Mouse (Mus musculus) heart, adult 2 months (tissue): Measurements from ENCODE around the gene Tceanc2. TPM values are rescaled to one million over a fixed set of nuclear protein-coding genes. Genes with fewer than 3 reads are reported as not detected.
A peak's percentile ranks its signal among the peaks of the same experiment; 100 is the strongest.

Experiments used
- DNase-seq, 2 experiments: peaks; one replicate each; pipeline ENCODE4 v3.0.0; 2021
- H3K27ac ChIP-seq: fragments of 200-600 bp; 2 replicates; pipeline ENCODE4 v1.8.1; 2022
- H3K27me3 ChIP-seq: fragments of 200-500 bp; 2 replicates; pipeline ENCODE4 v1.6.1; 2012; ENCODE audit warnings: mild to moderate bottlenecking, low read length, inconsistent platforms, mixed read lengths; ENCODE audit not compliant: control insufficient read depth, insufficient read depth
- H3K36me3 ChIP-seq: fragments of 200-500 bp; 2 replicates; pipeline ENCODE4 v1.6.1; 2012; ENCODE audit warnings: low read length, inconsistent platforms; ENCODE audit not compliant: control insufficient read depth, insufficient read depth
- H3K4me1 ChIP-seq: fragments of 200-500 bp; 2 replicates; pipeline ENCODE4 v1.6.1; 2011; ENCODE audit warnings: low read length; ENCODE audit not compliant: control insufficient read depth, insufficient read depth
- H3K4me3 ChIP-seq: fragments of 200-600 bp; 2 replicates; pipeline ENCODE4 v1.8.1; 2022
- H3K79me2 ChIP-seq: fragments of 200-500 bp; replicated peaks from 2 replicates; pipeline ENCODE4 v1.6.1; 2012; ENCODE audit warnings: mild to moderate bottlenecking, inconsistent platforms, low read length, moderate library complexity, mixed read lengths; ENCODE audit not compliant: control insufficient read depth, insufficient read depth
- H3K9ac ChIP-seq: fragments of 200-500 bp; 2 replicates; pipeline ENCODE4 v1.6.1; 2012; ENCODE audit warnings: low read depth, mild to moderate bottlenecking, control low read depth, inconsistent platforms, low read length, mixed read lengths
- CTCF ChIP-seq: fragments of 200-600 bp; IDR thresholded peaks from 2 replicates; pipeline ENCODE4 v1.8.1; 2022; ENCODE audit warnings: antibody characterized with exemption, mild to moderate bottlenecking, moderate library complexity
- EP300 ChIP-seq: fragments of 200-500 bp; IDR thresholded peaks from 2 replicates; pipeline ENCODE4 v1.6.1; 2011; ENCODE audit warnings: low read depth, low read length, control low read depth; ENCODE audit not compliant: insufficient read depth
- POLR2A ChIP-seq: fragments of 200-500 bp; IDR thresholded peaks from 2 replicates; pipeline ENCODE4 v1.6.1; 2011; ENCODE audit warnings: mild to moderate bottlenecking, low read depth, low read length, control low read depth; ENCODE audit not compliant: insufficient read depth
- WGBS: fragments of 180-500 bp; shearing (Covaris S2); methylation state at CpG from one replicate; pipeline ENCODE4 v1.1.7; 2018; 5-methylcytosine and 5-hydroxymethylcytosine counted together
- intact Hi-C: fragments of 180-260 bp; cut with DNase I; formaldehyde crosslinking; loops from one replicate; pipeline ENCODE4 v1.15.1; 2025
- polyA plus RNA-seq: library from polyadenylated mRNA; depleted of rRNA; stranded (reverse); fragments of >200 nt; gene quantifications from 2 replicates; pipeline ENCODE4 v1.2.3, GENCODE M21; 2012; rRNA removed
- total RNA-seq, 2 experiments: library from RNA; stranded (reverse); gene quantifications; 2 replicates each; pipeline ENCODE4 v1.2.3; 2021

Gene Tceanc2
- total and polyA plus RNA-seq, 3 experiments: 3.3 to 14.7 (median 10.1) TPM

GRCm38 (mm10) chr4:107096043-107096442 lies 82.9 kb downstream of the Tceanc2 start:
- WGBS: 45% methylated on average over 6 of the region's 6 CpGs
- Histone ChIP-seq H3K9ac (no peak overlapping the region), H3K36me3 (no peaks in the 10 kb centered on the region), H3K27me3 (no peaks in the 10 kb centered on the region), H3K27ac (no peak overlapping the region), H3K79me2 (no peaks in the 10 kb centered on the region), H3K4me3 (no peak overlapping the region), H3K4me1 (no peaks in the 10 kb centered on the region)
- DNase-seq: no peak
- TF ChIP-seq CTCF: no peak
- no peak for TF ChIP-seq EP300
- no peak for TF ChIP-seq POLR2A
- intact Hi-C loops: no loop called here

GRCm38 (mm10) chr4:107094484-107095187 lies 84.3 kb downstream of the Tceanc2 start:
- no peaks in the 10 kb centered on the region for H3K36me3 ChIP-seq
- DNase-seq: no peak
- no peaks in the 10 kb centered on the region for H3K27me3 ChIP-seq
- no peak overlapping the region for H3K9ac ChIP-seq
- H3K79me2 ChIP-seq: no peaks in the 10 kb centered on the region
- TF ChIP-seq POLR2A (no peak), CTCF (no peak), EP300 (no peak)
- H3K4me3 ChIP-seq: no peak overlapping the region
- WGBS: 76% methylated on average over 16 of the region's 16 CpGs
- H3K4me1 ChIP-seq: no peaks in the 10 kb centered on the region
- H3K27ac ChIP-seq: no peak overlapping the region
- intact Hi-C loops: no loop called here

- no peaks in the 10 kb centered on the region for H3K79me2 ChIP-seq
- 87% methylated on average over 14 of the region's 14 CpGs for WGBS
- no peaks in the 10 kb centered on the region for H3K4me1 ChIP-seq
- H3K36me3 ChIP-seq: no peaks in the 10 kb centered on the region
- intact Hi-C loops: no loop called here
- H3K27me3 ChIP-seq: no peaks in the 10 kb centered on the region
- TF ChIP-seq EP300 (no peak), CTCF (no peak), POLR2A (no peak)
- DNase-seq: no peak
- no peak overlapping the region for H3K9ac ChIP-seq
- no peak overlapping the region for H3K4me3 ChIP-seq
- no peak overlapping the region for H3K27ac ChIP-seq
Measured at GRCm38 (mm10) chr4:107091696-107092095, 87.2 kb downstream of the Tceanc2 start.

- no peak overlapping the region for H3K27ac ChIP-seq
- 39% methylated on average over 6 of the region's 6 CpGs for WGBS
- no peak overlapping the region for H3K4me3 ChIP-seq
- H3K9ac ChIP-seq: no peak overlapping the region
- TF ChIP-seq CTCF: no peak
- H3K36me3 ChIP-seq: no peaks in the 10 kb centered on the region
- no peaks in the 10 kb centered on the region for H3K27me3 ChIP-seq
- intact Hi-C loops: no loop called here
- no peaks in the 10 kb centered on the region for H3K79me2 ChIP-seq
- peak in 1 of 2 experiments; percentile 15 for DNase-seq
- H3K4me1 ChIP-seq: peaks cover 2% of the 10 kb centered on the region; the same call in 1 of the 2 replicates
Measured at GRCm38 (mm10) chr4:107084858-107085257, 94.1 kb downstream of the Tceanc2 start.

- no peak for DNase-seq
- intact Hi-C loops: no loop called here
- Histone ChIP-seq H3K36me3 (no peaks in the 10 kb centered on the region), H3K9ac (no peak overlapping the region), H3K79me2 (no peaks in the 10 kb centered on the region), H3K27me3 (no peaks in the 10 kb centered on the region), H3K4me1 (peaks cover 2% of the 10 kb centered on the region), H3K4me3 (no peak overlapping the region), H3K27ac (no peak overlapping the region)
- TF ChIP-seq POLR2A (no peak), CTCF (no peak), EP300 (no peak)
- 23% methylated on average over 1 of the region's 1 CpGs for whole genome bisulfite sequencing
Measured at GRCm38 (mm10) chr4:107084343-107084742, 94.6 kb downstream of the Tceanc2 start.

Other genes with a start within 250 kb of the Tceanc2 start
- gene Mrpl37, start 112.2 kb downstream of the Tceanc2 start, total RNA-seq: 100 to 1,000 TPM in 1 of 2 experiments, 10 to 100 TPM in 1; 96.3 to 103 TPM
- 113 and 180 TPM in 2 replicates for gene Mrpl37, start 112.2 kb downstream of the Tceanc2 start, polyA plus RNA-seq
- 10 to 100 TPM; 21.9 to 25.9 TPM for gene Cyb5rl, start 112.1 kb downstream of the Tceanc2 start, total RNA-seq
- gene Cyb5rl, start 112.1 kb downstream of the Tceanc2 start, polyA plus RNA-seq: 12.6 and 15.4 TPM in 2 replicates
- not detected for gene Cdcp2, start 82.2 kb downstream of the Tceanc2 start, total RNA-seq
- not detected in 2 replicates for gene Cdcp2, start 82.2 kb downstream of the Tceanc2 start, polyA plus RNA-seq
- gene Tmem59, start 717 bp downstream of the Tceanc2 start, total RNA-seq: 100 to 1,000 TPM; 132 to 141 TPM
- gene Tmem59, start 717 bp downstream of the Tceanc2 start, polyA plus RNA-seq: 139 and 212 TPM in 2 replicates
- gene Ldlrad1, start 30.1 kb upstream of the Tceanc2 start, total RNA-seq: not detected
- 2.1 TPM in 1 of 2 replicates, not detected in the other for gene Ldlrad1, start 30.1 kb upstream of the Tceanc2 start, polyA plus RNA-seq
- 10 to 100 TPM in 1 of 2 experiments, 1 to 10 TPM in 1; 9.6 to 10.1 TPM for gene Lrrc42, start 74.4 kb upstream of the Tceanc2 start, total RNA-seq
- 5.0 and 8.6 TPM in 2 replicates for gene Lrrc42, start 74.4 kb upstream of the Tceanc2 start, polyA plus RNA-seq
- gene Hspb11, start 74.5 kb upstream of the Tceanc2 start, total RNA-seq: 10 to 100 TPM in 1 of 2 experiments, 1 to 10 TPM in 1; 9.4 to 11.3 TPM
- gene Hspb11, start 74.5 kb upstream of the Tceanc2 start, polyA plus RNA-seq: 2.3 and 3.9 TPM in 2 replicates
- not detected for gene Dio1, start 128.1 kb upstream of the Tceanc2 start, total RNA-seq
- not detected in 2 replicates for gene Dio1, start 128.1 kb upstream of the Tceanc2 start, polyA plus RNA-seq
- 10 to 100 TPM; 17.6 to 19.3 TPM for gene Yipf1, start 135.2 kb upstream of the Tceanc2 start, total RNA-seq
- 23.3 and 28.9 TPM in 2 replicates for gene Yipf1, start 135.2 kb upstream of the Tceanc2 start, polyA plus RNA-seq
- gene Ndc1, start 188.7 kb upstream of the Tceanc2 start, total RNA-seq: 10 to 100 TPM; 10.2 to 11.3 TPM
- 15.4 and 22.2 TPM in 2 replicates for gene Ndc1, start 188.7 kb upstream of the Tceanc2 start, polyA plus RNA-seq